Mouse (Mus musculus) Patski (cell line): ENCODE measurements at regions not wholly inside any gene's neighbourhood (a gene's known extent, or its start where the extent isn't known, plus 50 kb on each side); places are given as distances from the start of the nearest gene placed in this dataset.
A peak's percentile ranks its signal among the peaks of the same experiment; 100 is the strongest.

Experiments
- ATAC-seq: fragments of 100-300 bp; one replicate; pipeline ENCODE4 v1.8.0; 2021
- CTCF ChIA-PET: fragments of 350-600 bp; sonication (Branson Sonifier 250); formaldehyde crosslinking; loops from one replicate; lab custom pipeline; 2022; ENCODE audit warnings: inconsistent platforms; lab: Charles Lee
- POLR2A ChIA-PET: fragments of 350-600 bp; sonication (Branson Sonifier 250); formaldehyde crosslinking; loops from one replicate; lab custom pipeline; 2022; ENCODE audit warnings: antibody characterized with exemption, inconsistent platforms; lab: Charles Lee
- DNase-seq: peaks from one replicate; pipeline ENCODE4 v3.0.0-alpha.2; 2011; ENCODE audit warnings: low read depth, low spot score
- H3K27me3 ChIP-seq: fragments of 371-371 bp; one replicate; pipeline ENCODE4 v1.5.1; 2021
- CTCF ChIP-seq: fragments of 100-300 bp; IDR thresholded peaks from one replicate; pipeline ENCODE4 v1.5.1; 2021
- in situ Hi-C: fragments of 300-500 bp; cut with MboI; formaldehyde crosslinking; loops from 3 replicates; pipeline ENCODE4 v1.11.1; 2018; ENCODE audit warnings: low pct_unique_long_range_greater_than_20kb, mixed read lengths

GRCm38 (mm10) chr9:79517461-79517860 is 201.2 kb downstream of the Col12a1 start:
- DNase-seq = no peak
- in situ Hi-C loops = no loop called here
- ChIA-PET CTCF (interaction anchor here (0.9 to 1.5 kb wide), 2 partner anchors 10 to 117 kb away, joined by 3 read pairs; no protein-coding TSS in a partner anchor), POLR2A (interaction anchor here (0.6 to 0.9 kb wide), 3 partner anchors 8 to 191 kb away, joined by 3 read pairs; no protein-coding TSS in a partner anchor)
- TF ChIP-seq CTCF = no peak
- H3K27me3 ChIP-seq = no peaks in the 10 kb centered on the region
- no peak for ATAC-seq

GRCm38 (mm10) chr9:79518640-79519039 is 200.0 kb downstream of the Col12a1 start:
- POLR2A ChIA-PET = no interaction called here
- ATAC-seq (peak; percentile 97), DNase-seq (no peak)
- CTCF ChIA-PET = interaction anchor here (1.2 kb wide), 1 partner anchor 10 kb away, joined by 3 read pairs; no protein-coding TSS in a partner anchor
- in situ Hi-C loops = no loop called here
- TF ChIP-seq CTCF = peak; percentile 15
- H3K27me3 ChIP-seq = no peaks in the 10 kb centered on the region

- DNase-seq (no peak), ATAC-seq (no peak)
- TF ChIP-seq CTCF = no peak
- no peaks in the 10 kb centered on the region for H3K27me3 ChIP-seq
- CTCF ChIA-PET = no interaction called here
- POLR2A ChIA-PET = no interaction called here
- in situ Hi-C loops = no loop called here
These were observed 198.1 kb downstream of the Col12a1 start for GRCm38 (mm10) chr9:79520498-79520897.

GRCm38 (mm10) chr9:79523054-79523453 is 195.6 kb downstream of the Col12a1 start:
- DNase-seq = no peak
- TF ChIP-seq CTCF = no peak

GRCm38 (mm10) chr9:79525000-79525399 is 193.6 kb downstream of the Col12a1 start:
- no peak for TF ChIP-seq CTCF
- ChIA-PET POLR2A (no interaction called here), CTCF (no interaction called here)
- DNase-seq (no peak), ATAC-seq (no peak)
- H3K27me3 ChIP-seq = no peaks in the 10 kb centered on the region
- in situ Hi-C loops = no loop called here

More at GRCm38 (mm10) chr9:79523054-79523453, 195.6 kb downstream of the Col12a1 start:
- H3K27me3 ChIP-seq = no peaks in the 10 kb centered on the region
- POLR2A ChIA-PET = no interaction called here
- no peak for ATAC-seq
- CTCF ChIA-PET = no interaction called here
- in situ Hi-C loops = no loop called here

- in situ Hi-C loops = no loop called here
- H3K27me3 ChIP-seq = no peaks in the 10 kb centered on the region
- CTCF ChIA-PET = no interaction called here
- ATAC-seq (no peak), DNase-seq (no peak)
- TF ChIP-seq CTCF = no peak
- POLR2A ChIA-PET = no interaction called here
These were observed 192.2 kb downstream of the Col12a1 start for GRCm38 (mm10) chr9:79526390-79526789.

GRCm38 (mm10) chr9:79527331-79527730 is 191.3 kb downstream of the Col12a1 start:
- ChIA-PET CTCF (interaction anchor here (1.0 kb wide), 1 partner anchor 10 kb away, joined by 3 read pairs; no protein-coding TSS in a partner anchor), POLR2A (no interaction called here)
- no peak for TF ChIP-seq CTCF
- no peaks in the 10 kb centered on the region for H3K27me3 ChIP-seq
- in situ Hi-C loops = no loop called here
- ATAC-seq (no peak), DNase-seq (no peak)
